Mouse (Mus musculus): ENCODE data around the gene Txndc8. TPM values are rescaled to one million over a fixed set of nuclear protein-coding genes. Genes with fewer than 3 reads are reported as not detected.
A peak's percentile ranks its signal among the peaks of the same experiment; 100 is the strongest.

Txndc8 gene
- polyA plus RNA-seq, 1 experiment from 2014 or later, result not detected

DNA sequence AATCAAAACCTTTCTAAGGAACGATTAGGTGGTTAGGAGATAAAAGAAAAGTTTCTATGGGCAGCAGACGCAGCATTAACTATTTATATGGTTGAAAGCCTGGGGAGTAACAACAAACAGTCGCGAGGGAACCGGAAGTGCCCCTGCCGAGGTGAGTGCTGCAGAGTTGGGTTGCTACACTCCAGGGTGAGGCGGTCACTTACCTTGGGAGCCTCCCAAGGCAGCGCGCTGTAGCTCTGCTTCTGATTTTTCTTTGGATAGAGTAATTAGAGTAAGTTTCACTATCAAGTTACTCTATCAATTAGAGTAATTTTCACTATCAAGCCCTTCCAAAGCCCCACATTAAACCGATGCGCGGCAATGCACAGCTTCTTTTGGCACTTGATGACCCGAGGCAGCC, 25.7 kb upstream of the Txndc8 start:
- H3K4me1 ChIP-seq (ENCODE audit: control insufficient read depth, insufficient read depth, low read length), result no peaks in the 10 kb centered on the region
- 49% methylated on average over 13 of the region's 13 CpGs for WGBS
- ATAC-seq (no peak), DNase-seq (ENCODE audit: low spot score) (no peak)
- no peak overlapping the region for H3K9ac ChIP-seq (ENCODE audit: low read length)
- no peaks in the 10 kb centered on the region for H3K27me3 ChIP-seq (replicated peaks; ENCODE audit: control insufficient read depth, insufficient read depth, low read length)
- H3K9me3 ChIP-seq (replicated peaks; ENCODE audit: control insufficient read depth, low read length), result no peaks in the 10 kb centered on the region
- no peaks in the 10 kb centered on the region for H3K36me3 ChIP-seq (ENCODE audit: control insufficient read depth, insufficient read depth, low read length)
- H3K27ac ChIP-seq (ENCODE audit: low read depth, low read length), result no peak overlapping the region
- H3K4me3 ChIP-seq (ENCODE audit: low read depth, low read length), result no peak overlapping the region
- 0 out of 2 replicates have a peak overlapping the region, but pooled peaks have one; percentile 28 for H3K4me2 ChIP-seq (ENCODE audit: low read length)

DNA sequence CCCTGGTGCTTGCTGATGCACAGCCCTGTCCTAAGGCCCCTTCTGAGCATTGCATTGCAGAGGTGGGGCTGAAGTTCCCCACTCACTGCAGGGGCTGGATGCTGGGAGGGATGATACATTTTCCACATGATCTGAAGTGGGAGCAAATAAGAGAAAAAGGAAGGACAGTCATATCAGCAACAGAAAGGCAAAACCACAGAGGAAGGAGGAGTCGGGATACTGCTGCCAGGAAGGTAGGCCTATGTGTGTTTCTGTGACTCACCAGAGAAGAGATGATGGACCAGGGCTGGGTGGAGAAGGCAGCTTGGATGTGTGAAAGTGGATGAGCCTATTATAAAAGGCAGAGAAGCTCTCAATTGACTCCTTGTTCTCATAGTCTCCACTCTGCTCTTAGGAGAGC, 23.8 kb upstream of the Txndc8 start:
- H3K36me3 ChIP-seq (ENCODE audit: control insufficient read depth, insufficient read depth, low read length), result no peaks in the 10 kb centered on the region
- 87% methylated on average over 1 of the region's 1 CpGs for WGBS
- no peak overlapping the region for H3K9ac ChIP-seq (ENCODE audit: low read length)
- ATAC-seq (no peak), DNase-seq (ENCODE audit: low spot score) (no peak)
- no peak overlapping the region for H3K4me3 ChIP-seq (ENCODE audit: low read depth, low read length)
- no peak overlapping the region for H3K27ac ChIP-seq (ENCODE audit: low read depth, low read length)
- H3K4me2 ChIP-seq (ENCODE audit: low read length), result no peak overlapping the region
- H3K4me1 ChIP-seq (ENCODE audit: control insufficient read depth, insufficient read depth, low read length), result no peaks in the 10 kb centered on the region
- no peaks in the 10 kb centered on the region for H3K9me3 ChIP-seq (replicated peaks; ENCODE audit: control insufficient read depth, low read length)
- no peaks in the 10 kb centered on the region for H3K27me3 ChIP-seq (replicated peaks; ENCODE audit: control insufficient read depth, insufficient read depth, low read length)

DNA sequence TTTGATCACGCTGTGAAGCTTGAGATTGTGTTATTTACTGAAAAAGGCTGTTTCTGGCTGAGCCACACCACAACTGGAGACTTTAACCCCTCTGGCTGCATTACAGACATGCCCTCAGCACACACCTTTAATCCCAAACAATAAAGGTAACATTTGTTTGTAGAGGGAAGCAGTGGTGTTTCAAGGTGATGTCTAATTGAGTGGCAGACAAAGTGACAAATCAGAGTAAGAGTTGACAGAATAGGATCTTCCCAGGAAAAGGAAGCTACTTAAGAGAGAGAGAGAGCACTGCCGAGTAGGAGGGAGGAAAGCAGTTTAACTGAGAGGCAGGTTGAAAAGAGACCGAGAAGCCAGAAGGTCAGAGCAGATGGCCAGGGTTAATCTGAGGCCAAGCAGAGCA, 5.4 kb downstream of the Txndc8 start:
- ATAC-seq, result no peak
- no peak for DNase-seq (ENCODE audit: low spot score)
- 72% methylated on average over 3 of the region's 3 CpGs for WGBS

DNA sequence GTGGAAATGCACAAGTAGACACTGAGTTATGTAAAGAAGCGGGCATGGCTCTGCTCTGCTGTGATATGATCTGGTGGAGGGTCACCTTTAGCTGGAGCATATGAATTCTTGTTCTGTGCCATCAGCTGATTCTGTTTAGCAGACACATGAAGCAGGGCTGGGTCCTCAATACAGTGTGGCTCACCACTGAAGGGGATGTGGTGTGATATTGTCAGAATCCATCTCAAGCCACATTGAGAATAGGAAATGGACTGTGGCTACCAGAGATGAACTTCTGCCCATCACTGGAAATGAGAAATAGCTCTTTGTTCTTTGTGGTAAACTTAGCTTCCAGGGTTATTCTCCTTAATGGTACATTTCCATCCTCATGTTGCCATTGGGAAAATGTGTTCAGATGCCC, 17.5 kb downstream of the Txndc8 start:
- 93% methylated on average over 1 of the region's 1 CpGs for WGBS
- Histone ChIP-seq H3K4me2 (ENCODE audit: low read length) (no peak overlapping the region), H3K9me3 (replicated peaks; ENCODE audit: control insufficient read depth, low read length) (no peaks in the 10 kb centered on the region), H3K36me3 (ENCODE audit: control insufficient read depth, insufficient read depth, low read length) (no peaks in the 10 kb centered on the region), H3K27ac (ENCODE audit: low read depth, low read length) (no peak overlapping the region), H3K4me3 (ENCODE audit: low read depth, low read length) (no peak overlapping the region), H3K4me1 (ENCODE audit: control insufficient read depth, insufficient read depth, low read length) (no peaks in the 10 kb centered on the region), H3K27me3 (replicated peaks; ENCODE audit: control insufficient read depth, insufficient read depth, low read length) (no peaks in the 10 kb centered on the region), H3K9ac (ENCODE audit: low read length) (no peak overlapping the region)
- ATAC-seq (no peak), DNase-seq (ENCODE audit: low spot score) (no peak)

More for the DNA sequence above, 5.4 kb downstream of the Txndc8 start:
- H3K27ac ChIP-seq (ENCODE audit: low read depth, low read length), result no peak overlapping the region
- no peaks in the 10 kb centered on the region for H3K36me3 ChIP-seq (ENCODE audit: control insufficient read depth, insufficient read depth, low read length)
- H3K27me3 ChIP-seq (replicated peaks; ENCODE audit: control insufficient read depth, insufficient read depth, low read length), result no peaks in the 10 kb centered on the region
- H3K9me3 ChIP-seq (replicated peaks; ENCODE audit: control insufficient read depth, low read length), result no peaks in the 10 kb centered on the region
- H3K9ac ChIP-seq (ENCODE audit: low read length), result no peak overlapping the region
- no peaks in the 10 kb centered on the region for H3K4me1 ChIP-seq (ENCODE audit: control insufficient read depth, insufficient read depth, low read length)
- no peak overlapping the region for H3K4me2 ChIP-seq (ENCODE audit: low read length)
- H3K4me3 ChIP-seq (ENCODE audit: low read depth, low read length), result no peak overlapping the region

DNA sequence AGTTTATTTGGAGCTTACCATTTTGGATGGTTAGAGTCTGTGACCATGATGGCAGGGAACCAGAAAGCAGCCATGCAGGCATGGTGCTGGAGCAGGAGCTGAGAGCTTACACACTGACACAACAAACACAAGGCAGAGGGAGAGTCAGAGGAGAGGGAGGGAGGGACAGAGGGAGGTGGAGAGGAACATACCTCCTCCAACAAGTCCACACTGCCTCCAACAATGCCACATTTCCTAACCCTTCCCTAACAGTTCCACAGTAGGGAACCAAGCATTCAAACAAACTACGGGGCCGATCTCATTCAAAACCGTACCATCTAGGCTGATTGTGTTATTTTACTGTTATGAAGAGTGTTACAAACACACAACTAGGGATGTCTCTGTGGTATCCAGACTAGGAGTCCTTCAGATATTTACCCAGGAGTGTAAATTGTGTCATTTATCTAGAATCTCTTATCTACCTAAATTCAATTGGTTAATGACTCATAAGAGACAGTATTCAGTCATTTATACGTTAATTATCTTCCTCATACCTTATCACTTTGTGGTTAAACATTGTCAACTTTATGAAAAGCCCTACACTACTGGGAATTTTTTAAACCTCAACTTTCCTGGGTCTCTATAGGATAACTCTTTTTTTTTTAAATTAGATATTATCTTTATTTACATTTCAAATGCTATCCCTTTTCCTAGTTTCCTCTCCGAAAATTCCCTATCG, 34.4 kb downstream of the Txndc8 start:
- no peak overlapping the region for H3K27ac ChIP-seq (ENCODE audit: low read depth, low read length)
- H3K4me2 ChIP-seq (ENCODE audit: low read length), result no peak overlapping the region
- H3K4me1 ChIP-seq (ENCODE audit: control insufficient read depth, insufficient read depth, low read length), result no peaks in the 10 kb centered on the region
- no peaks in the 10 kb centered on the region for H3K9me3 ChIP-seq (replicated peaks; ENCODE audit: control insufficient read depth, low read length)
- DNase-seq (ENCODE audit: low spot score) (no peak), ATAC-seq (no peak)
- no peaks in the 10 kb centered on the region for H3K36me3 ChIP-seq (ENCODE audit: control insufficient read depth, insufficient read depth, low read length)
- WGBS, result 93% methylated on average over 6 of the region's 6 CpGs
- H3K27me3 ChIP-seq (replicated peaks; ENCODE audit: control insufficient read depth, insufficient read depth, low read length), result no peaks in the 10 kb centered on the region
- no peak overlapping the region for H3K9ac ChIP-seq (ENCODE audit: low read length)
- H3K4me3 ChIP-seq (ENCODE audit: low read depth, low read length), result no peak overlapping the region

DNA sequence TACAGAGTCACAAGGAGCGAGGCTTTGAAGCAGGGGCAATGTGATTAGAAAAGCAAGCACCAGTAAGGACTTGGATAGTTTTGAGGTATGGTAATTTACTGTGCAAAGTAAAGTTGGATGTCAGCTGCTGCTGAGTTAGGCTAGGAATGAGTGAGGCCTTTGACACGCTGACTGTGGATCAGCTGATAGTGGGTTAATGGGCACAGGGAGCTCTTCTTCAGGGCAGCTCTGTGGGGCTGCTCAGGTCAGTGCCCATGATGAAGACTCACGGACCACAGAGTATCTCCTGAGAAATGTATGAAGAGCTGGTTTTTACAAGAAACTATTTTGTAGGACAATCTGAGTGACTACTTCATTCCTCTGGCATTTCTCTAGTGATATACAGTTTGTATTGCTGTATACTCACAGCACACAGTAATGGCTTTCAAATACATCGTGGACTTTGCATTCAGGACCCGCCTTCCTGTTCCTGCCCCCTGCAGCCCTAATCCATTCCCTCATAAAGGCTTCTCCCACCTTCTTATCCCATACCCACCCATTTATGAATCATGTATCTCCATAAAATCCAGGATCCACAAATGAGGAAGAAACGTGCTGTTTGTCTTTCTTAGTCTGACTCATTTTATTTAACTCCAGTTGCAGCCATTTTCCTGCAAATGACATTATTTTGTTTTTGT, 35.2 kb downstream of the Txndc8 start:
- no peak overlapping the region for H3K4me3 ChIP-seq (ENCODE audit: low read depth, low read length)
- WGBS, result 83% methylated on average over 6 of the region's 6 CpGs
- H3K27me3 ChIP-seq (replicated peaks; ENCODE audit: control insufficient read depth, insufficient read depth, low read length), result no peaks in the 10 kb centered on the region
- no peak overlapping the region for H3K9ac ChIP-seq (ENCODE audit: low read length)
- H3K4me1 ChIP-seq (ENCODE audit: control insufficient read depth, insufficient read depth, low read length), result no peaks in the 10 kb centered on the region
- H3K4me2 ChIP-seq (ENCODE audit: low read length), result no peak overlapping the region
- no peaks in the 10 kb centered on the region for H3K9me3 ChIP-seq (replicated peaks; ENCODE audit: control insufficient read depth, low read length)
- no peak overlapping the region for H3K27ac ChIP-seq (ENCODE audit: low read depth, low read length)
- DNase-seq (ENCODE audit: low spot score), result no peak
- H3K36me3 ChIP-seq (ENCODE audit: control insufficient read depth, insufficient read depth, low read length), result no peaks in the 10 kb centered on the region
- no peak for ATAC-seq

DNA sequence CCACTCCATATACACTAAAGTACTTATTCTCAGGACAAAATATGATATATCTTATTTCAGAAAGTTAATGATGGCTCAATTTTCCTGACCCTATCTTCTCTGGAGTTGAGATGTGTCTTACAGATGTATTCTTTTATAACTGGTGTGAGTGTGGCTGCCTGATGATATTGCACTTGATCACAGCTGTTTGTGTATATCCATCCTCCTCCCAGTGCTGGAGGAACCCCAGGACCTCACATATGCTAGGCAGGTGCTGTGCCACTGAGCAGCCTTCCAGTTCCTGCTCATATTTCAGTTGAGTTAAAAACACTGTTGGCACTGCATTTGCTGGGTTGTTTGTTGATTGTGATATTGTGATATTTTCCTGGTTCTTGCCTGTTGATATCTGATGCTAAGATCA, 38.6 kb downstream of the Txndc8 start:
- ATAC-seq (no peak), DNase-seq (ENCODE audit: low spot score) (no peak)
- Histone ChIP-seq H3K9me3 (replicated peaks; ENCODE audit: control insufficient read depth, low read length) (no peaks in the 10 kb centered on the region), H3K9ac (ENCODE audit: low read length) (no peak overlapping the region), H3K4me3 (ENCODE audit: low read depth, low read length) (no peak overlapping the region), H3K4me1 (ENCODE audit: control insufficient read depth, insufficient read depth, low read length) (no peaks in the 10 kb centered on the region), H3K36me3 (ENCODE audit: control insufficient read depth, insufficient read depth, low read length) (no peaks in the 10 kb centered on the region), H3K4me2 (ENCODE audit: low read length) (no peak overlapping the region), H3K27ac (ENCODE audit: low read depth, low read length) (no peak overlapping the region), H3K27me3 (replicated peaks; ENCODE audit: control insufficient read depth, insufficient read depth, low read length) (no peaks in the 10 kb centered on the region)

DNA sequence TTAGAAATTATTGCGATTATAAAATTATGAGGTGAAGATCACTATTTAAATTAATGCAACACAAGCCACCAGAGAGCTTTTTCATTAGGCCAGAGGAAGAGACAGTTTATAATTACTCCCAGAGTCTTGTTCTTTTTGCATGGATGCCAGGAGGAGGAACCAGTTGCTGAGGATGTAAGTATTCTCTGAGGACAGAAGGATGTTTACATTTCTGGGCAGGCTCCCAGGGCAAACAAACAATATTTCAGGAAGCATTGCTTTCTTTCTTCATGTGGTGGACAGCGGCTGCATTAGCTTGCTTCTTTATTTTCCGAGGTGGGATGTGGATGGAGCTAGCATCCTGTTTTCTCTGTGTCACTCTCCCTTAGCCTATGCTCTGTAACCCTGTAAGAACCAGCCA, 41.7 kb downstream of the Txndc8 start:
- DNase-seq (ENCODE audit: low spot score) (no peak), ATAC-seq (no peak)
- H3K4me2 ChIP-seq (ENCODE audit: low read length), result no peak overlapping the region
- no peak overlapping the region for H3K9ac ChIP-seq (ENCODE audit: low read length)
- 81% methylated on average over 3 of the region's 3 CpGs for WGBS
- no peaks in the 10 kb centered on the region for H3K36me3 ChIP-seq (ENCODE audit: control insufficient read depth, insufficient read depth, low read length)
- no peaks in the 10 kb centered on the region for H3K27me3 ChIP-seq (replicated peaks; ENCODE audit: control insufficient read depth, insufficient read depth, low read length)
- H3K4me1 ChIP-seq (ENCODE audit: control insufficient read depth, insufficient read depth, low read length), result no peaks in the 10 kb centered on the region
- H3K9me3 ChIP-seq (replicated peaks; ENCODE audit: control insufficient read depth, low read length), result no peaks in the 10 kb centered on the region
- no peak overlapping the region for H3K4me3 ChIP-seq (ENCODE audit: low read depth, low read length)
- H3K27ac ChIP-seq (ENCODE audit: low read depth, low read length), result no peak overlapping the region

DNA sequence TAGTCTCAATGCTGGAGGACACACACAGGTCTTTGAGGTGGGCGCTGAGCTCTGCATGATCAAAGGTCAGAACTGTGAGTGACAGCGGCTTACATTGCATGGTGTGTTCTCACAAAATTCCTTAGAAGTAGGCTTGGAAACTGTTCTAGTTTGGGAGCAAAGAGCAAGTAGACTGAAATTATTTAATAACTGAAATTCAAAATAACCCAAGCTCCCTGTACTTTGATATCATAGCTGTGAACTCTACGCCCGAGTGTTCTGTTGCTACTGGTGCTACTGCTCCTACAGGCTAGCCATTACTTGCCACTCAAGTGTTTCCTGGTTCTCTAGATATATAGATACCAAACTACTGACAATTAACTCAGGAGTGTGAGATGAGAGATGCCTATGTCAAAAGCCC, 43.4 kb downstream of the Txndc8 start:
- Histone ChIP-seq H3K4me2 (ENCODE audit: low read length) (no peak overlapping the region), H3K27me3 (replicated peaks; ENCODE audit: control insufficient read depth, insufficient read depth, low read length) (no peaks in the 10 kb centered on the region), H3K9ac (ENCODE audit: low read length) (no peak overlapping the region), H3K36me3 (ENCODE audit: control insufficient read depth, insufficient read depth, low read length) (no peaks in the 10 kb centered on the region), H3K4me1 (ENCODE audit: control insufficient read depth, insufficient read depth, low read length) (no peaks in the 10 kb centered on the region), H3K4me3 (ENCODE audit: low read depth, low read length) (no peak overlapping the region), H3K9me3 (replicated peaks; ENCODE audit: control insufficient read depth, low read length) (no peaks in the 10 kb centered on the region), H3K27ac (ENCODE audit: low read depth, low read length) (no peak overlapping the region)
- 94% methylated on average over 4 of the region's 4 CpGs for WGBS
- no peak for DNase-seq (ENCODE audit: low spot score)
- no peak for ATAC-seq
